Mouse (Mus musculus) embryo, embryonic 9.5 days (tissue): Measurements from ENCODE around the gene Cdk2.

Experiments
- DNase-seq: peaks from one replicate; pipeline ENCODE4 v3.0.0-alpha.2; 2017; ENCODE audit errors: extremely low spot score

Cdk2 gene

GRCm38 (mm10) chr10:128656731-128657130, 48.1 kb downstream of the Cdk2 start:
- DNase-seq: no peak

DNA sequence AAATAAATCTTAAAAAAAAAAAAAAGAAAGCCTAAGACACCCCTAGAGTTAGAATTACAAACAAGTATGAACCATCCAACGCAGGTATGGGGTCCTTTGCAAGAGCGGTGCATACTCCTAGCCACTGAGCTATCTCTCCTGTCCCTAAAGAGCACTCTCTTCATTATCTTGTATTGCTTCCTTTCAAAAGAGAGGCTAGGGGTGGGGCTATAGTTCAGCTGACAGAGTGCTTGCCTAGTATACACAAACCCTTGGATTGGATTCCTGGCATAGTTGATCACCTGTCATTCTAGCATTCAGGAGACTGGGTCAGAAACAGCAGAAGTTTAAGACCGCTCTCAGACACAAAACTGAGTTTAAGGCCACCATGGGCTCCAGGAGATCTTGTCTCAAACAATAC, 49.6 kb downstream of the Cdk2 start:
- DNase-seq: no peak

DNA sequence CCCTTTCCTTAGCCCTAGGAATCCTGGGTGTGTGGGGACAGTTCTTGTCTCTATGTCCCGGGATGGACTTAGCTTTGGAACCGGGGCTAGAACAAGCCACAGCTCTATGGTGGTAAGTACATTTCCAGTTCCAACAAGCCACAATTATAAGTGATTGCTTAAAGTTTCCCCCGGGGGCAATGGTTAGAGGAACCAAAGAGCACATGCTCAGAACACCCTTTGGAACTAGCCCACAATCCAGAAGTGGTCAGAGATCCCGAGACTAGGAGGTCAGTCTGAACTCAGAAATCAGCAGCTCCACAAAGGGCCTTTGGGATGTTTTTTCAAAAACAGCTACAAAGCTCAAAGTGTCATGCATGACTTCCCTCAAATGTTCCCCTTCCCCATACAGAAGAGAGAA, 51.0 kb downstream of the Cdk2 start:
- no peak for DNase-seq
